Mouse (Mus musculus) T-cell, adult 66 days (primary cell): ENCODE data around the gene Vmn2r87. TPM values are rescaled to one million over a fixed set of nuclear protein-coding genes. Genes with fewer than 3 reads are reported as not detected.

ENCODE experiments used
- total RNA-seq, 2 experiments: library from RNA; stranded (reverse); gene quantifications; 3 replicates in 1 of 2; 4 replicates in 1 of 2; pipeline ENCODE4 v1.2.4; 2023

The Vmn2r87 gene
- not detected for total RNA-seq

GRCm38 (mm10) chr10:130497296-130497695, at the start of gene Vmn2r87:
Gene Vmn2r87, minus strand, starts transcription at chr10:130497396.

DNA sequence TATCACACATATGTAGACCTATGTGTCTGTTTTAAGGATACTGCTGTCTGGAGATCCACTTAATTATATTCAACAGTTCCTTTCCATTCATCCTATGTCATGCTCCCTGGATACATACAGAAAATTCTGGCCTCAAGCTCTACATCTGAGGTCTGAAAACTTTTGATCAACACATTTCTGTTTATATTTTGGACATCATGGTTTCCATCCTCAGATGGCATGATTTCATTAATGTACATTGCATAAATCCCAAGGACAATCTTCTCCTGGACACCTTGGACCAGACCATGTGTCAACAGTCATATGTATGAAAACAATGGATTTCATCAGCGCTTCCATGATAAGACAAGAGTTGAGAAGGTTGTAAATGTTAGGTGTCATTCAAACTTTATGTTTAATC, 41.2 kb downstream of the Vmn2r87 start, which contains the start of gene Vmn2r86:
Gene Vmn2r86, minus strand, starts transcription at position 101 of the 400 bp plus-strand sequence.

DNA sequence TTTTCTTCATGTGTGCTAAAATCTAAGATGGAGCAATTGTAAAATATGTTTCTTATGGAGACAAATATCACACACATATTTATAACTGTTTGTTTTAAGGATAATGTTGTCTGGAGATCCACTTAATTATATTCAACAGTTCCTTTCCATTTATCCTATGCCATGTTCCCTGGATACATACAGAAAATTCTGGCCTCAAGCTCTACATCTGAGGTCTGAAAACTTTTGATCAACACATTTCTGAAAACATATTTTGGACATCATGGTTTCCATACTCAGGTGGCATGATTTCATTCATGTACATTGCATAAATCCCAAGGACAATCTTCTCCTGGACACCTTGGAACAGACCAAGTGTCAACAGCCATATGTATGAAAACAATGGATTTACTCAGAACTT, 67.6 kb downstream of the Vmn2r87 start, which contains the start of gene Vmn2r85:
Gene Vmn2r85, minus strand, starts transcription at position 101 of the 400 bp plus-strand sequence.

Other genes starting within 250 kb of the Vmn2r87 start
- gene Neurod4, start 217.2 kb downstream of the Vmn2r87 start, total RNA-seq = not detected
- 100 to 1,000 TPM; 144 to 157 TPM for gene Tespa1, start 174.5 kb downstream of the Vmn2r87 start, total RNA-seq
- not detected for gene Vmn2r84, start 103.1 kb downstream of the Vmn2r87 start, total RNA-seq
- gene Vmn2r85, start 67.7 kb downstream of the Vmn2r87 start, total RNA-seq = not detected
- gene Vmn2r86, start 41.3 kb downstream of the Vmn2r87 start, total RNA-seq = not detected